Mouse (Mus musculus) stomach, postnatal 0 days (tissue): ENCODE measurements at regions not wholly inside any gene's neighbourhood (a gene's known extent, or its start where the extent isn't known, plus 50 kb on each side); places are given as distances from the start of the nearest gene placed in this dataset.

Experiments used
- ATAC-seq: fragments of 200-750 bp; cut with Nextera tagmentation; 2 replicates; pipeline ENCODE4 v1.8.0; 2017; ENCODE audit not compliant: low FRiP score, low TSS enrichment
- DNase-seq: peaks from one replicate; pipeline ENCODE4 v3.0.0-alpha.2; 2016; ENCODE audit warnings: low spot score
- H3K27ac ChIP-seq: fragments of 300-500 bp; sonication (generic); replicated peaks from 2 replicates; pipeline ENCODE4 v1.5.1; 2014; ENCODE audit warnings: mild to moderate bottlenecking, control low read depth
- H3K27me3 ChIP-seq: fragments of 300-500 bp; sonication (generic); 2 replicates; pipeline ENCODE4 v1.6.1; 2014; ENCODE audit warnings: low read length; ENCODE audit not compliant: control insufficient read depth, insufficient read depth
- H3K36me3 ChIP-seq: fragments of 300-500 bp; sonication (generic); 2 replicates; pipeline ENCODE4 v1.6.1; 2014; ENCODE audit warnings: low read length, mixed read lengths; ENCODE audit not compliant: control insufficient read depth, insufficient read depth
- H3K4me1 ChIP-seq: fragments of 300-500 bp; sonication (generic); replicated peaks from 2 replicates; pipeline ENCODE4 v1.6.1; 2014; ENCODE audit warnings: antibody characterized with exemption; ENCODE audit not compliant: control insufficient read depth, insufficient read depth
- H3K4me2 ChIP-seq: fragments of 300-500 bp; sonication (generic); replicated peaks from 2 replicates; pipeline ENCODE4 v1.6.1; 2014; ENCODE audit warnings: low read depth, mild to moderate bottlenecking, control low read depth, moderate library complexity
- H3K4me3 ChIP-seq: fragments of 300-500 bp; sonication (generic); 2 replicates; pipeline ENCODE4 v1.5.1; 2014; ENCODE audit warnings: low read depth, low read length, control low read depth
- H3K9ac ChIP-seq: fragments of 300-500 bp; sonication (generic); 2 replicates; pipeline ENCODE4 v1.6.1; 2014; ENCODE audit warnings: mild to moderate bottlenecking, low read length, control low read depth, mixed read lengths
- H3K9me3 ChIP-seq: fragments of 300-500 bp; sonication (generic); 2 replicates; pipeline ENCODE4 v1.6.1; 2016; ENCODE audit warnings: low read length; ENCODE audit not compliant: control insufficient read depth
- CTCF ChIP-seq: IDR thresholded peaks from 2 replicates; pipeline ENCODE4 v1.5.1; 2016; ENCODE audit warnings: antibody characterized with exemption, low read depth, mild to moderate bottlenecking, moderate library complexity
- EP300 ChIP-seq: optimal IDR thresholded peaks from 2 replicates; pipeline ENCODE3; 2016; ENCODE audit warnings: antibody characterized with exemption
- whole genome bisulfite sequencing: fragments of 180-500 bp; shearing (Covaris S2); extraction: QIAGEN DNeasy Blood & Tissue Kit; methylation state at CpG from one replicate; pipeline ENCODE4 v1.1.7; 2014; 5-methylcytosine and 5-hydroxymethylcytosine counted together

GRCm38 (mm10) chr19:26511756-26512155 lies 93.1 kb upstream of the Smarca2 start:
- H3K36me3 ChIP-seq = no peaks in the 10 kb centered on the region
- no peak overlapping the region for H3K9ac ChIP-seq
- DNase-seq = no peak
- no peak overlapping the region for H3K4me2 ChIP-seq
- no peak overlapping the region for H3K4me3 ChIP-seq
- no peaks in the 10 kb centered on the region for H3K27me3 ChIP-seq
- no peak overlapping the region for H3K27ac ChIP-seq
- H3K4me1 ChIP-seq = no peaks in the 10 kb centered on the region
- no peaks in the 10 kb centered on the region for H3K9me3 ChIP-seq
- no peak for ATAC-seq
- TF ChIP-seq CTCF (no peak), EP300 (no peak)
- 78% methylated on average over 6 of the region's 6 CpGs for WGBS

- Histone ChIP-seq H3K9me3 (no peaks in the 10 kb centered on the region), H3K4me1 (no peaks in the 10 kb centered on the region), H3K36me3 (no peaks in the 10 kb centered on the region), H3K27ac (no peak overlapping the region), H3K4me2 (no peak overlapping the region), H3K4me3 (no peak overlapping the region), H3K27me3 (no peaks in the 10 kb centered on the region), H3K9ac (no peak overlapping the region)
- DNase-seq (no peak), ATAC-seq (no peak)
- 80% methylated on average over 3 of the region's 3 CpGs for WGBS
- TF ChIP-seq CTCF = no peak
- TF ChIP-seq EP300 = no peak
Measured at GRCm38 (mm10) chr19:26524583-26524982, 80.3 kb upstream of the Smarca2 start.

- no peak overlapping the region for H3K4me3 ChIP-seq
- no peak overlapping the region for H3K4me2 ChIP-seq
- DNase-seq (no peak), ATAC-seq (no peak)
- H3K27ac ChIP-seq = no peak overlapping the region
- no peaks in the 10 kb centered on the region for H3K9me3 ChIP-seq
- H3K4me1 ChIP-seq = no peaks in the 10 kb centered on the region
- TF ChIP-seq CTCF = no peak
- H3K9ac ChIP-seq = no peak overlapping the region
- H3K36me3 ChIP-seq = no peaks in the 10 kb centered on the region
- H3K27me3 ChIP-seq = no peaks in the 10 kb centered on the region
- 71% methylated on average over 4 of the region's 4 CpGs for WGBS
Measured at GRCm38 (mm10) chr19:26531390-26531789, 73.5 kb upstream of the Smarca2 start.

GRCm38 (mm10) chr19:26532509-26532908 lies 72.3 kb upstream of the Smarca2 start:
- no peak overlapping the region for H3K27ac ChIP-seq
- TF ChIP-seq EP300 = no peak
- TF ChIP-seq CTCF = no peak
- 44% methylated on average over 6 of the region's 6 CpGs for WGBS
- H3K36me3 ChIP-seq = no peaks in the 10 kb centered on the region
- H3K4me2 ChIP-seq = no peak overlapping the region
- no peaks in the 10 kb centered on the region for H3K4me1 ChIP-seq
- H3K4me3 ChIP-seq = no peak overlapping the region
- no peaks in the 10 kb centered on the region for H3K27me3 ChIP-seq
- no peak for DNase-seq
- ATAC-seq = no peak
- no peak overlapping the region for H3K9ac ChIP-seq
- no peaks in the 10 kb centered on the region for H3K9me3 ChIP-seq

GRCm38 (mm10) chr19:26545671-26546070 lies 59.2 kb upstream of the Smarca2 start:
- Histone ChIP-seq H3K4me2 (no peak overlapping the region), H3K4me1 (no peaks in the 10 kb centered on the region), H3K9ac (no peak overlapping the region), H3K27me3 (no peaks in the 10 kb centered on the region), H3K4me3 (no peak overlapping the region), H3K9me3 (no peaks in the 10 kb centered on the region), H3K27ac (no peak overlapping the region), H3K36me3 (no peaks in the 10 kb centered on the region)
- WGBS = 30% methylated on average over 3 of the region's 3 CpGs
- DNase-seq (no peak), ATAC-seq (no peak)
- TF ChIP-seq EP300 = no peak
- no peak for TF ChIP-seq CTCF

GRCm38 (mm10) chr19:26547522-26547921 lies 57.3 kb upstream of the Smarca2 start:
- no peak for TF ChIP-seq EP300
- TF ChIP-seq CTCF = no peak
- 78% methylated on average over 6 of the region's 6 CpGs for WGBS
- no peak overlapping the region for H3K9ac ChIP-seq
- DNase-seq (no peak), ATAC-seq (no peak)
- H3K27ac ChIP-seq = no peak overlapping the region
- no peaks in the 10 kb centered on the region for H3K9me3 ChIP-seq
- H3K36me3 ChIP-seq = no peaks in the 10 kb centered on the region
- no peak overlapping the region for H3K4me3 ChIP-seq
- no peaks in the 10 kb centered on the region for H3K4me1 ChIP-seq
- H3K4me2 ChIP-seq = no peak overlapping the region
- no peaks in the 10 kb centered on the region for H3K27me3 ChIP-seq
